ENCODE assay signal across 8 mouse cellular contexts in the genomic region with DNA sequence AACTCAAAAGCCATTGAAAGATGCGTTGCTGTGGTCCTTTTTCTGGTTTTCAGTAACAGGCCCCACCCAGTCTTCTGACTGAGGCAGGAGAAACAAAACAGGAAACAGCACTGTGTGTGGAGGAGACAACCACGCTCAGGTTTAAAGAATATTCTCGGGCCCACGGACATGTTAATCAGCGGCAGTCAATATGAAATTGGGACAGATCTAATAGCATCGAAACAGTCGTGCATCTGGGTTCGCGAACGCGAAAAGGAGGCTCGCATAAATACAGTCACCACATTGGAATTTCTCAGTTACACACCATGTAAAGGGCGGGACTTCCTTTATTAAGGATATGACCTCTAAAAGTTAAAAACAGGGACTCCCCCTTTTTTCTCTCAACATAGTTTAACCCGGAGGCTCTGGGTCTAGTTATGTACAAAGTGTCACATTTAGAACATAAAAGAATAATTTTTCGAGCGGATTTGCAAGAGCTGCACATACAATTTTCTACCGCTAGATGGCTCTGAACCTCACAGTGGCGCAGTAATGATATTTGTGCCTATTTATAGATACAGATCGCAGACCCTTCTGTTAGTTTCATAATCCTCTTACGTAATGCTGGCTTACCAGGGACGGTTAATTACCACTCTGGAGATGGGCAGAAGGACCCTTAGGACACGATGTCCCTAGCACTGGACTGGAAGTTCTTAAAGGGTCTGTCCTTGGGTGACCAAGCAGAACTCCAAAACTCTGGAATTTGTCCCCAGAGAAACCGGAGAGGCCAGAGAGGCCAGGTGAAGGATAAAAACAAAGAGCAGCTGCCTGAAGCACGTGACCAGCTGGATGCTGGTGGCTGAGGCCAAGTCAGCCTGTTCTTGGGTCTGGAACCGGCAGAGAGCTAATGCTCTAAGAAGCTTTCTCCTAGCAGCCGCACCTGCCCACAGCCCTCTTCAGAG.
DNase-seq lines count a peak whose midpoint lies in the region; ATAC-seq and TF ChIP-seq lines count a peak whose summit lies in the region.

No protein-coding gene starts in this region.

- DNase-seq in 3T3-L1 (ENCODE audit: low read depth, low spot score): peak; percentile 80
- peak; percentile 24 for DNase-seq in adrenal gland, postnatal 25 days
- DNase-seq in heart, adult 2 months: peak; percentile 82
- peak; percentile 90 for DNase-seq in kidney, adult 18-20 months
- DNase-seq in left cerebral cortex, postnatal 4 days: peak; percentile 54
- peak; percentile 52 for DNase-seq in midbrain, embryonic 10.5 days (ENCODE audit: low spot score)
- DNase-seq in right cerebral cortex, postnatal 36 days (ENCODE audit: low spot score in 2 of 2): peak; percentile 58 to 71

- intact Hi-C loops in heart, adult 2 months (cut with DNase I): loop anchor here (1.0 to 5.0 kb wide), 4 partner anchors 11 to 1806 kb away; a partner anchor contains a TSS
- intact Hi-C loops in left cerebral cortex, postnatal 4 days (cut with DNase I): no loop called here

- WGBS in embryonic facial prominence, embryonic 13.5 days: 11% methylated on average over 26 of the region's 26 CpGs
- WGBS in heart, adult 2 months: 4% methylated on average over 26 of the region's 26 CpGs
- WGBS in midbrain, embryonic 10.5 days: 21% methylated on average over 26 of the region's 26 CpGs

- H3K4me2 ChIP-seq in embryonic facial prominence, embryonic 13.5 days: peak overlapping the region; percentile 55

- peak; percentile 92 for TF ChIP-seq EP300 in heart, adult 2 months (IDR thresholded peaks at IDR 0.05; ENCODE audit: insufficient read depth, low read depth, low read length)

- peak; percentile 99 for TF ChIP-seq CTCF in heart, adult 2 months (IDR thresholded peaks at IDR 0.05)

- H3K4me1 ChIP-seq in embryonic facial prominence, embryonic 13.5 days: peaks cover 13% of the 10 kb centered on the region
- peaks cover 3% of the 10 kb centered on the region for H3K4me1 ChIP-seq in heart, adult 2 months (ENCODE audit: control insufficient read depth, insufficient read depth, low read length)
- H3K4me1 ChIP-seq in midbrain, embryonic 10.5 days: peaks cover 11% of the 10 kb centered on the region

- ATAC-seq in embryonic facial prominence, embryonic 13.5 days (ENCODE audit: insufficient number of reproducible peaks, insufficient read depth, low FRiP score, low TSS enrichment, low read depth): peak; percentile 75

- H3K4me3 ChIP-seq in embryonic facial prominence, embryonic 13.5 days: peak overlapping the region; percentile 36
- H3K4me3 ChIP-seq in heart, adult 2 months: peak overlapping the region; percentile 34
- peak overlapping the region; percentile 37 for H3K4me3 ChIP-seq in midbrain, embryonic 10.5 days

- H3K27me3 ChIP-seq in embryonic facial prominence, embryonic 13.5 days: no peaks in the 10 kb centered on the region
- H3K27me3 ChIP-seq in heart, adult 2 months (ENCODE audit: control insufficient read depth, insufficient read depth, low read length): no peaks in the 10 kb centered on the region
- no peaks in the 10 kb centered on the region for H3K27me3 ChIP-seq in midbrain, embryonic 10.5 days (ENCODE audit: low read depth, poor library complexity, severe bottlenecking)

- peak overlapping the region; percentile 57 for H3K9ac ChIP-seq in embryonic facial prominence, embryonic 13.5 days
- H3K9ac ChIP-seq in heart, adult 2 months (ENCODE audit: low read depth, low read length): peak overlapping the region; percentile 62

- H3K27ac ChIP-seq in embryonic facial prominence, embryonic 13.5 days: no peak overlapping the region
- peak overlapping the region; percentile 93 for H3K27ac ChIP-seq in heart, adult 2 months
- H3K27ac ChIP-seq in midbrain, embryonic 10.5 days (replicated peaks): peak overlapping the region; percentile 78

- peak; percentile 37 for TF ChIP-seq POLR2A in heart, adult 2 months (IDR thresholded peaks at IDR 0.05; ENCODE audit: insufficient read depth, low read depth, low read length)

- H3K79me2 ChIP-seq in heart, adult 2 months (replicated peaks; ENCODE audit: control insufficient read depth, insufficient read depth, low read length): no peaks in the 10 kb centered on the region

- H3K36me3 ChIP-seq in embryonic facial prominence, embryonic 13.5 days: no peaks in the 10 kb centered on the region
- H3K36me3 ChIP-seq in heart, adult 2 months (ENCODE audit: control insufficient read depth, insufficient read depth, low read length): peaks cover 2% of the 10 kb centered on the region; the same call in 1 of the 2 replicates
- H3K36me3 ChIP-seq in midbrain, embryonic 10.5 days: no peaks in the 10 kb centered on the region

- H3K9me3 ChIP-seq in embryonic facial prominence, embryonic 13.5 days: no peaks in the 10 kb centered on the region
- no peaks in the 10 kb centered on the region for H3K9me3 ChIP-seq in midbrain, embryonic 10.5 days (replicated peaks)

Comparison
In these comparisons a context has a peak if more than half of its experiments do, and no peak if none do; other contexts are left out.
1. DNase-seq: peak in every context shown above with its lines; median percentile 90 in kidney, adult 18-20 months; 82 in heart, adult 2 months; 80 in 3T3-L1; 64 in right cerebral cortex, postnatal 36 days; 54 in left cerebral cortex, postnatal 4 days; 52 in midbrain, embryonic 10.5 days; 24 in adrenal gland, postnatal 25 days.